Mouse (Mus musculus) kidney, embryonic 14.5 days (tissue): Measurements from ENCODE around the gene Tmem110. TPM values are rescaled to one million over a fixed set of nuclear protein-coding genes. Genes with fewer than 3 reads are reported as not detected.

Experiments used
- ATAC-seq: fragments of 200-750 bp; cut with Nextera tagmentation; 2 replicates; pipeline ENCODE4 v1.8.0; 2017; ENCODE audit warnings: moderate number of reproducible peaks, mild to moderate bottlenecking, moderate TSS enrichment, moderate library complexity; ENCODE audit not compliant: low FRiP score, low TSS enrichment
- H3K27ac ChIP-seq: fragments of 300-500 bp; sonication (generic); 2 replicates; pipeline ENCODE4 v1.5.1; 2014; ENCODE audit warnings: low read depth, mild to moderate bottlenecking, low read length, moderate library complexity, mixed read lengths
- H3K27me3 ChIP-seq: fragments of 300-500 bp; sonication (generic); 2 replicates; pipeline ENCODE4 v1.6.1; 2014; ENCODE audit warnings: mild to moderate bottlenecking, low read length; ENCODE audit not compliant: control insufficient read depth, insufficient read depth
- H3K36me3 ChIP-seq: fragments of 300-500 bp; sonication (generic); 2 replicates; pipeline ENCODE4 v1.6.1; 2014; ENCODE audit warnings: low read length, mixed read lengths; ENCODE audit not compliant: control insufficient read depth, insufficient read depth
- H3K4me1 ChIP-seq: fragments of 300-500 bp; sonication (generic); 2 replicates; pipeline ENCODE4 v1.6.1; 2014; ENCODE audit warnings: low read length, mixed read lengths; ENCODE audit not compliant: control insufficient read depth, insufficient read depth
- H3K4me2 ChIP-seq: fragments of 300-500 bp; sonication (generic); replicated peaks from 2 replicates; pipeline ENCODE4 v1.6.1; 2014; ENCODE audit warnings: low read depth, mild to moderate bottlenecking, low read length
- H3K4me3 ChIP-seq: fragments of 300-500 bp; sonication (generic); 2 replicates; pipeline ENCODE4 v1.5.1; 2014; ENCODE audit warnings: mild to moderate bottlenecking, low read length
- H3K9ac ChIP-seq: fragments of 300-500 bp; sonication (generic); 2 replicates; pipeline ENCODE4 v1.6.1; 2014; ENCODE audit warnings: low read depth, mild to moderate bottlenecking, low read length, moderate library complexity
- H3K9me3 ChIP-seq: fragments of 300-500 bp; sonication (generic); 2 replicates; pipeline ENCODE4 v1.6.1; 2016; ENCODE audit warnings: low read length; ENCODE audit not compliant: control insufficient read depth
- WGBS: fragments of 180-500 bp; shearing (Covaris S2); extraction: QIAGEN DNeasy Blood & Tissue Kit; methylation state at CpG from one replicate; pipeline ENCODE4 v1.1.7; 2014; 5-methylcytosine and 5-hydroxymethylcytosine counted together
- polyA plus RNA-seq: library from polyadenylated mRNA; unstranded; fragments of >200 nt; fragmentation: Nextera tagmentation; extraction: Ambion mirVana; gene quantifications from 2 replicates; pipeline ENCODE4 v1.2.1, GENCODE M21; 2014

The Tmem110 gene
- polyA plus RNA-seq, 1 experiment from 2014 or later: 29.5 TPM

- no peak for ATAC-seq
- no peaks in the 10 kb centered on the region for H3K36me3 ChIP-seq
- H3K9me3 ChIP-seq: no peaks in the 10 kb centered on the region
- no peaks in the 10 kb centered on the region for H3K4me1 ChIP-seq
- WGBS: 95% methylated on average over 3 of the region's 3 CpGs
- no peaks in the 10 kb centered on the region for H3K27me3 ChIP-seq
- no peak overlapping the region for H3K4me2 ChIP-seq
- H3K9ac ChIP-seq: no peak overlapping the region
- H3K4me3 ChIP-seq: no peak overlapping the region
- no peak overlapping the region for H3K27ac ChIP-seq
Measured at GRCm38 (mm10) chr14:30855316-30855715, 29.9 kb downstream of the Tmem110 start.

- no peak overlapping the region for H3K27ac ChIP-seq
- WGBS: 80% methylated on average over 10 of the region's 10 CpGs
- no peaks in the 10 kb centered on the region for H3K36me3 ChIP-seq
Measured at GRCm38 (mm10) chr14:30856885-30857507, 31.6 kb downstream of the Tmem110 start.

GRCm38 (mm10) chr14:30857990-30858389, 32.6 kb downstream of the Tmem110 start:
- ATAC-seq: no peak

More at GRCm38 (mm10) chr14:30856885-30857507, 31.6 kb downstream of the Tmem110 start:
- no peak overlapping the region for H3K4me3 ChIP-seq
- no peaks in the 10 kb centered on the region for H3K27me3 ChIP-seq
- H3K9me3 ChIP-seq: no peaks in the 10 kb centered on the region
- ATAC-seq: no peak
- no peak overlapping the region for H3K4me2 ChIP-seq
- no peaks in the 10 kb centered on the region for H3K4me1 ChIP-seq
- H3K9ac ChIP-seq: no peak overlapping the region

GRCm38 (mm10) chr14:30861421-30862125, 36.2 kb downstream of the Tmem110 start:
- Histone ChIP-seq H3K36me3 (peaks cover 9% of the 10 kb centered on the region; the same call in 1 of the 2 replicates), H3K4me2 (no peak overlapping the region), H3K9ac (no peak overlapping the region), H3K27ac (no peak overlapping the region), H3K9me3 (no peaks in the 10 kb centered on the region), H3K4me1 (no peaks in the 10 kb centered on the region), H3K27me3 (no peaks in the 10 kb centered on the region), H3K4me3 (no peak overlapping the region)
- 50% methylated on average over 16 of the region's 16 CpGs for WGBS
- ATAC-seq: no peak

More at GRCm38 (mm10) chr14:30857990-30858389, 32.6 kb downstream of the Tmem110 start:
- H3K9me3 ChIP-seq: no peaks in the 10 kb centered on the region
- H3K4me1 ChIP-seq: no peaks in the 10 kb centered on the region
- no peak overlapping the region for H3K4me2 ChIP-seq
- no peaks in the 10 kb centered on the region for H3K36me3 ChIP-seq
- no peak overlapping the region for H3K27ac ChIP-seq
- no peak overlapping the region for H3K4me3 ChIP-seq
- WGBS: 77% methylated on average over 4 of the region's 4 CpGs
- H3K9ac ChIP-seq: no peak overlapping the region
- no peaks in the 10 kb centered on the region for H3K27me3 ChIP-seq

GRCm38 (mm10) chr14:30862368-30862767, 37.0 kb downstream of the Tmem110 start:
- Histone ChIP-seq H3K4me1 (no peaks in the 10 kb centered on the region), H3K27me3 (no peaks in the 10 kb centered on the region), H3K27ac (no peak overlapping the region), H3K4me3 (no peak overlapping the region), H3K9ac (no peak overlapping the region), H3K36me3 (peaks cover 9% of the 10 kb centered on the region; the same call in 1 of the 2 replicates), H3K4me2 (no peak overlapping the region), H3K9me3 (no peaks in the 10 kb centered on the region)
- WGBS: 85% methylated on average over 9 of the region's 9 CpGs
- ATAC-seq: no peak

GRCm38 (mm10) chr14:30865311-30865710, 39.9 kb downstream of the Tmem110 start:
- no peaks in the 10 kb centered on the region for H3K27me3 ChIP-seq
- WGBS: 62% methylated on average over 3 of the region's 3 CpGs
- no peak for ATAC-seq

GRCm38 (mm10) chr14:30867042-30867441, 41.7 kb downstream of the Tmem110 start:
- H3K4me2 ChIP-seq: no peak overlapping the region
- H3K9me3 ChIP-seq: no peaks in the 10 kb centered on the region
- H3K4me3 ChIP-seq: no peak overlapping the region
- no peak for ATAC-seq
- 31% methylated on average over 5 of the region's 5 CpGs for WGBS
- no peak overlapping the region for H3K27ac ChIP-seq
- peaks cover 9% of the 10 kb centered on the region; the same call in 1 of the 2 replicates for H3K36me3 ChIP-seq
- H3K4me1 ChIP-seq: peaks cover 8% of the 10 kb centered on the region; the same call in 1 of the 2 replicates
- H3K9ac ChIP-seq: no peak overlapping the region
- no peaks in the 10 kb centered on the region for H3K27me3 ChIP-seq

More at GRCm38 (mm10) chr14:30865311-30865710, 39.9 kb downstream of the Tmem110 start:
- no peak overlapping the region for H3K4me3 ChIP-seq
- peaks cover 9% of the 10 kb centered on the region; the same call in 1 of the 2 replicates for H3K36me3 ChIP-seq
- H3K27ac ChIP-seq: no peak overlapping the region
- H3K4me2 ChIP-seq: no peak overlapping the region
- no peaks in the 10 kb centered on the region for H3K9me3 ChIP-seq
- H3K9ac ChIP-seq: no peak overlapping the region
- H3K4me1 ChIP-seq: peaks cover 8% of the 10 kb centered on the region; the same call in 1 of the 2 replicates

- H3K27ac ChIP-seq: no peak overlapping the region
- no peak for ATAC-seq
- no peaks in the 10 kb centered on the region for H3K9me3 ChIP-seq
- H3K36me3 ChIP-seq: peaks cover 24% of the 10 kb centered on the region
- H3K4me2 ChIP-seq: no peak overlapping the region
- H3K4me1 ChIP-seq: peaks cover 8% of the 10 kb centered on the region; the same call in 1 of the 2 replicates
- no peak overlapping the region for H3K9ac ChIP-seq
- H3K4me3 ChIP-seq: no peak overlapping the region
- 85% methylated on average over 10 of the region's 10 CpGs for WGBS
- no peaks in the 10 kb centered on the region for H3K27me3 ChIP-seq
Measured at GRCm38 (mm10) chr14:30868826-30869225, 43.4 kb downstream of the Tmem110 start.

GRCm38 (mm10) chr14:30869391-30869801, 44.0 kb downstream of the Tmem110 start:
- ATAC-seq: no peak
- Histone ChIP-seq H3K36me3 (peaks cover 30% of the 10 kb centered on the region), H3K4me2 (no peak overlapping the region), H3K9ac (no peak overlapping the region), H3K9me3 (no peaks in the 10 kb centered on the region), H3K4me1 (peaks cover 8% of the 10 kb centered on the region; the same call in 1 of the 2 replicates), H3K4me3 (no peak overlapping the region), H3K27me3 (no peaks in the 10 kb centered on the region), H3K27ac (peak overlapping the region; percentile 80)
- 79% methylated on average over 8 of the region's 8 CpGs for WGBS
